Mouse (Mus musculus) left cerebral cortex, adult 18-20 months (tissue): Measurements from ENCODE around the gene Slc16a1. TPM values are rescaled to one million over a fixed set of nuclear protein-coding genes. Genes with fewer than 3 reads are reported as not detected.

Experiments
- DNase-seq, 2 experiments: peaks; one replicate each; pipeline ENCODE4 v3.0.0; 2021 to 2022; ENCODE audit warnings: low spot score in 2 of 2, mixed read lengths in 1 of 2
- long read RNA-seq, 2 experiments: library from polyadenylated mRNA; stranded (forward); transcript quantifications; one replicate each; pipeline ENCODE4 v2.0.0; 2021
- total RNA-seq, 2 experiments: library from RNA; stranded (reverse); gene quantifications; 2 replicates each; pipeline ENCODE4 v1.2.3; 2021

The Slc16a1 gene
- 10 to 100 TPM; 18.2 to 20.3 TPM for total RNA-seq
- long read RNA-seq, experiment 1, full-length matches to known transcripts = 25 of 28 reads
- long read RNA-seq, experiment 1, partial matches to known transcripts = 2 of 28 reads
- long read RNA-seq, experiment 1, other reads (novel, unspliced or antisense) = 1 of 28 reads
- long read RNA-seq, experiment 2, full-length matches to known transcripts = 24 of 25 reads
- long read RNA-seq, experiment 2, partial matches to known transcripts = 0 of 25 reads
- long read RNA-seq, experiment 2, other reads (novel, unspliced or antisense) = 1 of 25 reads

DNA sequence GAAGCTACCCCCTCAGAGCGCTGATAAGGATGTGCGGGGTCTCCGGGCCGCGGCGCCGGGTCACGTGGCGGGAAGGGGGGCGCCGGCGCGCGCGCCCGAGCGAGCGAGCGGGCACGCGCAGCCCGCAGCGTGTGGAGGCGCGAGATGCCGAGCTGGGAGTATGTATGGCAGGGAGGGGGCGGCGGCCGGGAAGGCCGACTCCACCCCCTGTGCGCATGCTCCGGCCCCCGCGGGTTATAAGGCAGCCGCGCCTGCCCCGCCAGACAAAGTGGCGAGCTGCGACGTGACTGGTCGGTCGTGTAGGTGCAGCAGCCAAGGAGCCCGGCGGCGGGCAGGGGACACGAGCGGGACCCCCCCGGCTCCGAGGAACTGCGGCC is at the start of gene Slc16a1:
Gene Slc16a1, plus strand, starts transcription at position 266 of the 377 bp plus-strand sequence.
- DNase-seq = peak; percentile 89 to 92

DNA sequence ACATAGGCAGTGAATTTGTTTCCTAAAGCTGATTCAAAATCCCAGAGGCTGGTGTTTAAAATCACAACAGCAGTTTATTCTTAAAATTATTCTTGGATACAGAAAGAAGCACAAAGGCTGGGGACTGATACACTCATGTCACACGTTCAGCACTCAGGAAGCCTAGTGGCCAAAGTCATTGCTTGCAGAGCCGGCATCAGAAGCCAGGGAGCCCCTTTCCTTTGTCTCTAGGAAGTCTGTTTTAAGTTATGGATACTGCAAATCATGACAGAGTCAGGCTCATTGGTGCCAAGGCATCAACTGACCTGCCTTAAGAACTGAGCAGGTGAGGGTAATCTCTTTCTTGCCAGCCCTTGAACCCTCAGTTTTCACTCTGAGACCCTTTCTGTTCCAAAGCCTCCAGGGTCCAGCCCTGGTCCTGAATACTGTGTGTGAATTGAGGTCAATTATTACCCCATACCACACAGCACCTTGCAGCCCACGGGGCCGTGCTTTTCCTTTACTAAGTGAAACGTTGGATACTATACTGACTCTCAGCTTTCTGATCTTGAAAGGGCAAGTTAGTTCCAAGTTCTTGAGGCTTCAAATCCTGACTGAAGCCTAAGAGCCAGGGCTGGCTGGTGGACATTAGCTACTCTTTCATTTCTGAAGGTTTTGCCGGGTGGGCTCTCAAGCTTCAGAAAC is 41.9 kb upstream of the Slc16a1 start:
- no peak for DNase-seq

DNA sequence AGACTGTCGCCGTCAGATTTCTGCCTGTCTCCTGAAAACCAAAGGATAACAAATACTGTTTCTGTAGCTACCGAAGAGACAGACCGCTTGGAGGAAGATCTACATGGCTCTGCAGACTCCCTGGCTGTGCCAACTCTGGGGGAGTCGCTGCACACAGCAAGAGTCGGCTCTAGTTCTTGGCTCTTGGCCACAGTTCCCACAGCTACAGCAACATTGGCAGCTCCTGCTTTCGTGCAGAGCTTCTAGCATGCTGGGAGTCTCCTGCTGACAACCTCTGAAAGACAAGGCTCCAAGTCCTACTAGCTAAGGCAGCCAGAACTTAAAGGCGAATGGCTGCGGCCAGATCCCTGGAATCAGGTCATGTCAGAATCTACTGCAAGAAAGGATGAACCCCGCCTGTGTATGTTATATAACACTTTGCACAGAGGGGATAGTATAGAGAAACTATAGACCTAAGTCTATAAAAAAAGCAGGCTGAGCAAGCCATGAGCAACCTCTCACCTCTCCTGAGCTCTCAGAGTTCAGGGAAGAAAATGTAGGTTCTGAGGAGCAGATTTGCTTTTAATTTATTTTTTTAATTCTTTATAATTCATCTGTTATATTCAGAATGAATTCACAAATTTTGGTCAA is 41.2 kb upstream of the Slc16a1 start:
- peak; percentile 89 to 93 for DNase-seq

DNA sequence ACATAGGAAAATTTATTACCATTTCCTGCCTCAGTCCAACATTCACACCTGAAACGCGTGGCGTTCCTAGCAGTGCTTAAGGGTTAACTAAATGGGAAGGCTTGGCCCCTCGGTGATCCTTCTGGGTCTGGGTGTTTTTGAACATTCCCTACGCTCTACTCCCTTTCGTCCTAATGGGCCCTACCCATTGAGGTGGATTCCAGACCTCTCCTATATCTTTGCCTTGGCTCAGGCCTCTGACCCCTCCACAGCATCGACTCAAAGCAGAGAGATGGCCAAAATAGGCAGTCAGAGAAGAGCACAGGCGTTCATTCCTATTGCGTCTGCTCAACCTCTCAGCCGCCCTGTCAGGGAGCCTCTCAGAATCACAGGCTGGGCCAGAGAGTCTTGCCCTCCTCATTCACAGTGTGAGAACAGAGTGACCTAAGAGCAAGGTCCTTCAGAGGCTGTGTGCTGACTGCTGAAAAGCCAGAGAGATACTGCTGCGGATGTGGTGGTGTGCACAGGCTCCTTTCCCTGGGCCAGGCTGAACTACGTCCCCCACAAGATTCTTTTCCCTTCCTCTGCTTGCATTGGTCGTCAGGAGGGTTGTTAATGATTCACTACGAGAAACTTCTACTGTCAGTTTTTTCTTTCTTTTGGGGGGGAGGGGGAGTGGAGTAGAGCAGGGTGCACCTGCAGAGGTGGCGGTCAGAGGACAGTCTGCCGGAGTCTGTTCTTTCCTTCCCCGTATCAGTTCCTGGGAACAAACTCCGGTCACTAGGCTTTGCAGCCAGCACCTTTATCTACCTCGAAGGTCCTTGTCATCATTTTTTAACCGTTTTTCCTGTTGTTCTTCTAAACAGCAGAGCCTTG is 38.9 kb upstream of the Slc16a1 start:
- DNase-seq = no peak

DNA sequence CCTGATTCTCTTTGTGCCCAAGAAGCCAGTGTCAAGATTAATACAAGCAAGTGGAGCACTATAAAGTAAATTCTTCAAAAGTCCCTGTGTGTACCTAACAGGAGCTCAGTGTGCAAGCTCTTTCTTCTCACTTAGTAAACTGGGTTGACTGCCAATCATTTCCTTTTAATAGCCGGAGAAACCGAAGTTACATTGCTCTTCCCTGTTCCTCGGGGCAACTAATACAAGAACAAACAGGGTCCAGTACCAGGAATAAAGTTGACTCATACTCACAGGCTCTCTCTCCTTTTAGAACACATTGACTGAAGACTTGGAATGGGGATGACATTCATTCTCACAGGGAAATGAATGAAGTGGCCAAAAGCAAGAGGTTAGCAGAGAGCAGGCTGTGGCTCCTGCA is 37.8 kb upstream of the Slc16a1 start:
- no peak for DNase-seq

DNA sequence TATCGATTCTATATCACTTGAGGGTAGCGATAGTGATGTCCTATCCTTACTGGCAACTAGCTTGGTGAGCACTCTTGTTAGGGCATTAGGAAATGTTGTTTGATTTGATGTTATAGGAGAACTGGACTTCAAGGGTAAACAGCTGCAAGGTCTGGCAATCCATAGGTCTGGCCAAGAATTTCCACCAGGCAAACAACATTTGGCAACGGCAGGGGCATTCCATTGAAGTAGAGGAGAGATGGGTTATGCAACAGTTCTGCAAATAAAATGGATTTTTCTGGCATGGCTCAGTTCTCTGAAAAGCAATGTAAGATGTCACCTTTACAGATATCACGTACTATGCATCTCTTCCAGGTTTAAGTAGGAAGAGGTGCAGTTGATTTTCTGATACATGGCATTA is 36.8 kb upstream of the Slc16a1 start:
- DNase-seq = no peak

DNA sequence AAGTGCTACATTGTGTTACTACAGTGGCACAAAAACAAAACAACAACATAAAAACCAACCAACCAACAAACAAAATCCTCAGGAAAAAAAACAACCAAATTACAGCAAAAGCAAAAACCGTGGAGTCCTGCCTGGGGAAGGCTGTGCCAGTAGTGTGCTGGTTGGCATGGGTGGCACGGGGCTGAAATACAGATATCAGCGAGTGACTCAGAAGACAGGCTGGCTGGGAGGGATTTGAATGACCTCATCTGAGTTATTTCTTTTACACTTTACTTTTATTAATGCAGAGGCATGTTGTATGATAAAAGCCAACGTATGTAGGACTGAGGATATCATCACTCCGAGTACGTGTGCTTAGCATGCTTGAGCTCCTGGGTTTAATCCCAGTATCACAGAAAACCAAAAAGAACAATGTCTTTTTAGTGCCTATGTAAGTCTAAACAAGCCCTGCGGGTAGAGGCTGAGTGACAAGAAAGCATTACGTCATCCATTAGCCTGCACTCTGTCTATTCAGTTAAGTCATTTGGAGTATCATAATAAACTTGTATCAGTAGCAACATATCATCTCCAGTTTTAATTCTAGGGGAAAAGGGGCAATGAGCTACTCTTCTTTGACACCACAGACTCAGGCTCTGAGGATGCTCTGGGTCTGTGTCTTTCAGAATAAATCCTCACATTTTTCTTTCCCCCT is 28.6 kb upstream of the Slc16a1 start:
- no peak for DNase-seq

DNA sequence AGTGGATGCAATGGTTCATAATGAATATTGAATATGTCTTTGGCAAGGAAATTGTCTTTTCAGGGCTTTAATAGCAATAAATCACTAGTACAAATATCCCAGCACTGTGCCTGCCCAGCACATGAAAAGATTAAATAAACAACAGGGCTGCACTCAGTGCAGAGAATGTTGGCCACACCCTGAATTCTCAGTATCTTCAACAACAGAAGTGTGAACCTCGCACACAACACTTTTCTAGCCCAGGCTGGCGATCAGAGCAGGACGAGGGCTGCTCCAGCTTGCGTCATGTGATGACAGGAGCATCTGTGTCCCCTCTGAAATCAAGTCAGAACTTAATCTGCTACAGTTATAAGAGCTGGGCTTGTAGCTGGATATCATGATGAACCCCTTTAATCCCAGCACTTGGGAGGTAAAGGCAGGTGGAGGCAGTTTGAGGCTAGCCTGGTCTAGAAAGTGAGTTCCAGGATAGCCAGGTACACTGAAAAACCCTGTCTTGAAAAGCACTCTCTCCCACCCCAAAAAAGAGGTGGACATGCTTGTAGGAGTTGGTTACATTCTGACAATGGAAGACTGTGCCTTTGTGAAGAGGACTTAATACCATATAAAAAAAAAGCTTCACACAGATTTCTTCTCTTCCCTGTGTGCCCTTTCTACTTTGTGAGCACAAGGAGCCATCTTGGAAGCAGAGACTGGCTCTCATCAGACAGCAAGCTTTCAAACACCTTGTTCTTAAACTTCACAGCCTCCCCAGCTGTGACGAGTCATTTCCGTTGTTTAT is 27.8 kb upstream of the Slc16a1 start:
- no peak for DNase-seq

DNA sequence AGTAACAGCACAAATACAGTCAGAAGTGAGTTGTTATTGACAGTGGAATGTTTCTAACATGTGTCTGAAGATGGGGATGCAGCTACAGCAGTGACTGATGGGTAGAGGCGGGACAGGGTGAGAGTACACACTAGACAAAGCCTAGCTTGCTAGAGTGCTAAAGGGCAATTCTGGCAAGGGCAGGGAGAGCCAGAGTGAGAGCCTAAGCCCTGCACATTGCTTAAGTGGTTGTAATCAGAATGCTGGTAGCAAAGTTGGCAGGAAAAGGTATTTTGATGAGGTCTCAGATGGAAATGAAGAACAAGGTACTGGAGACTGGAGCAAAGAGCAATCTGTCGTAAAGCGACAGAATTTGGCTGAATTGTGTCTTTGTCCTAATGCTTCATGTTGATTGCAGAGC is 26.5 kb upstream of the Slc16a1 start:
- DNase-seq = no peak

DNA sequence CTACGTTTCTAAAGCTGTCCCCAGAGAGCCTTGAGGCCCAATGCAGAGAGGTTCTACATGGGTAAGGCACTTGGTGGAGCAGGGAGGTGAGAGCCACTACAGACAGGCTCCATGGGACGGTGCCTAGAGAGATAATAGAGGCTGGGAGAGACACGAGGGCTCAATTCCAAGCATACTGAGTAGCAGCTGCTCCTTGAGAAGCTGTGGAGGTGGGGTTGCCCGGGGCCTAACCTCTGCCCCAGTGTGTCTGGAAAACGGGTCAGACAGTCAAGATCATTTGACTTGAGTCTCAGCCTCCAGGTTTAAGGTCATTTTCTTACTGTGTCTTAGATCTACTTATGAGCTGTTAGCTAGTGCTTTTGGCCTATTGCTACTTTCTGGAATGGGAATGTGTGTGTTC is 25.4 kb upstream of the Slc16a1 start:
- DNase-seq = no peak

DNA sequence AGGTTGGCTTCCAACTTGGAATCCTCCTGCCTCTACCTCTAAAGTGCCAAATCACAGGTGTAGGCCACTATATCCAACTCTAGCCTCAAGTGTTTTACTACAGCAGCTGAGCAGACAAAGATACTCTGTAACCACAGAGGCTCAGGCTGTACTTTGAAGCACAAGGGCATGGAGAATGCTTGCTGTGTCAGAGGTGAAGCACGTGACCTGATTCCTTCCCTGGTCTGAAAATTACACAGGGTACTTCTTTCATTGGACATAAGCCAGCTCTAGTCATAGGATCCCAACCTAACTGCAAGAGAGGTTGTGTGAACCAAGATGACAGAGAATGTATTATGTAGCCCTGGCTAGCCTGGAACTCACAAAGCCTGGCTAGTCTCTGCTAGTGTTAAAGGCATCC is 24.4 kb upstream of the Slc16a1 start:
- DNase-seq = no peak

DNA sequence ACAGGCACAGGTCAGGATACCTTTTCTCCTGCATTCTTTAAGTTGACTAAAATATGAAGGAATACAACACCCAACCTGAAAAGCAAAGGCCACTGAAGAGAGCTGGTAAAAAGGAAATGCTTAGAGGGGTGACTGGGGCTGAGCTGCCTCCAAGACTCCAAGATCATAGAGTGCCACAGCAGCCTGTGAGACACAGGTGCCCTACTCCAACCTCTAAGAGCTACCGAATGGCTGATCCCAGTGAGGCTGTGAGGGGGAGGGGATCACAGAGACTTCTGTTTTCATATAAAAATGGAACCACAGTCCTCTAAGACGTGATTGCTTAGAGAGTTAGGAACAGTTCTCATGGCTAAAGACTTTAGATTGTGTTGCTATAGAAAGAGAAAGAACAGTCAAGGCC is 23.3 kb upstream of the Slc16a1 start:
- DNase-seq = no peak

DNA sequence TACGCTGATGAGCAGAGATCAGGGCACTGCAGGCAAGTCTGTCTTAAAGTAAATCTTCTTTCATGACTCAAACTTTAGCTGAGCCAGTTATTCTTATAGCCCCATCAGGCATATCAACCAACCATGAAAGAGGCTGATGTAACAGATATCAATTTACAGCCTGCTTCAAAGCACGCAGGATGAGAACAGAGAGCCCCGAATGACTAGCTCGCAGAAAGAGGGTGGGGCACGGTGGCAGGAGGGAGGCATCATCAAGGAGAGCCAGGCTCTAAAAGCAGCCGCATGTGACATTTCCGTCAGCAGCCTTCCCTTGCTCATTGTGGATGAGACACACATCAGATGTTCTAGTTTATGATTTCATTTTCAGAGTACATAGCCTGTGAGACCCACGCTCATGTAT is 22.3 kb upstream of the Slc16a1 start:
- DNase-seq = peak; percentile 35 to 42

DNA sequence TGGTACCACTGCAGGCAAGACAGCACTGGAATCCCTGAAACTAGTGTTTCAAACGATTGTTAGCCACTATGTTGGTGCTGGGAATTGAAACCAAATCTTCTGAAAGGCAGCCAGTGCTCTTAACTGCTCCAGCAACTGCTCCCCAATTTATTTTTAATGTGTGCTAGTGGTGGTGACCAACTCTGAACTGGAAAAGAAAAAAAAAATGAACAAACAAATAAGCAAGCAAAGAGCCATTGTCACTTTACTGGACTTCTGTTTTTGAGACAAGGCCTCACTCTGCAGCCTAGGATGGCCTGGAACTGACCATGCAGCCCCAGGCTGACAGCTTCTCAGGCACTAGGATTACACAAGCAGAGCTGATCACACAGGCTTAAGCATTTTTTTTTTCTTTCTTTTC is 16.6 kb upstream of the Slc16a1 start:
- no peak for DNase-seq

DNA sequence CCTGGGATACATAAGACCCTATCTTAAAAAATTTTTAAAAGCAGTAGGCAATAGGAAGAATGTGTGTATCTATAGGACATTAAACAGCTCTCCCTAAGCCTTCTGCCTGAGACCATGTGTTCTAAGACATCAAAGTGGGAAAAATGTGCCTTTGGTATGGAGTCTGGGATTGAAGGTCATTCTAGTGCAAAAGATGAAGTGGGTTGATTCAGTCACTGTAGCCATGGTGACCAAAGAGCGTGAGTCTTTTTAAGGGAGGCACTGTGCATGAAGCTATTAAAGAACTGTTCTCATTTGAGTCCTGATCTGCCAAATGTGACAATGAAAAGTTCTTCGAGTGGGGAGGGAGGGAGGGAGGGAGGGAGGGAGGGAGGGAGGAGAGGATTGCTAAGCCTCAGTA is 8.7 kb upstream of the Slc16a1 start:
- DNase-seq = no peak

DNA sequence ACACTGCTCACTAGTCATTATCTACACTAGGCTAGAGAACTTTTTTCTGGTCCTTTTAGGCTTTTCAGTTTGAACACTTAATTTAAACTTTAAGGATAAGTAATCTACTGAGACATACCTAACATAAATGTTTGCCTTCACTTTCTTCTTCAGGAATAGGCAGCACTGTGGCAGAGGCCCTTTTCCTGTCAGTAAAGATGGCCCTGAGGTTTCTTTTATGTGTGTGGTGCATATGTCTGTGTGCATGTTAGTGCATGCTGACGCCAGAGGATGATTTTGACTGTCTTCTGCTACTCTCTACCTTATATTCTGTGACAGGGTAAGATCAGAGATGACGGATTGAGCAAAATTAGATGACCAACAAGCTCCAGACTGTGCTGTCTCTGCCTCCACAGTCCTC is 7.5 kb upstream of the Slc16a1 start:
- DNase-seq = no peak

DNA sequence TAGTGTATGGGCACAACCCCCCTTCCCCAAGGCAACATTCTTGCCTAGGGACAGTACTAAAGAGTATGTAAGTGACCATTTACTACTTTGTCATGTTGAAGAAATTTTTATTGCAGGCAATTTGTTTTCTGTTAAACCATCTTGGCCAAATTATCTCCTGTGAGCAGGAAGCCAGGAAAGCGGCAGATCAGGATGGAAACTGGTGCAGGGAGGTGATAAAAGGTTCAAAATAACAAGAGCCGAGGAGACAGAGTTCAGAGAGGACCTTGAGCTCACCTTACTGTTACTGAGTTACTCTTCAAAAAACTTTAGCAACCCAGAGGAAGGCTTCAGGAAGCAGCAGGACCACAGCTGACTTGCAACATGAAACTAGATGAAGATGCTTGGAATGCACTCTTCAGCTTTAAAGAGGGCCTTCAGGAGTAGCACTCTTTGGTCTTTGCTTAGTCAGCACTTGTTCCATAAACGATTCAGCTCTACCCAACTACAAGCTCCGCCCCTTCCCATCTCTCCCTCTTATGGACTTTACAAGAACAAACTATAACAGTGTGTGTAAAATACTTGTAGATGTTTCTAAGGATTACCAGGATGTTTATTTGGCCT is 5.8 kb upstream of the Slc16a1 start:
- DNase-seq = no peak

DNA sequence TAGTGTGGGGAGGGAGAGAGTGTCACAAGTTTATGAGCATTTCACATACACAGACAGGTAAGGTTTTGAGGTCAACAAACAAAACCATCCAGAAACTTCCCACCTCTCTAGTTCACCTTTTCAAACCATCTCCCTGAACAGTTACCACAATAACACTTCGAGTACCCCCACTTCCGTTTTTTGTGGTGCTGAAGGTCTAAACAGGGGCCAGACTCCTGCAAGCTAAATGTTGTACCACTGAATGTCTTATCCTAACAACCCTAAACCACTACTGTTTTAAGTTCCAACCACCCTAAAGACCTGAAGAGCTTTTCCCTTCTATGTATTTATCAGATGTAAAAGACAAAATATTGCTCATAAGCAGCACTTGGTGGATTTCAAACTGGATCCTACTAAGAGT is 2.0 kb upstream of the Slc16a1 start:
- DNase-seq = no peak

DNA sequence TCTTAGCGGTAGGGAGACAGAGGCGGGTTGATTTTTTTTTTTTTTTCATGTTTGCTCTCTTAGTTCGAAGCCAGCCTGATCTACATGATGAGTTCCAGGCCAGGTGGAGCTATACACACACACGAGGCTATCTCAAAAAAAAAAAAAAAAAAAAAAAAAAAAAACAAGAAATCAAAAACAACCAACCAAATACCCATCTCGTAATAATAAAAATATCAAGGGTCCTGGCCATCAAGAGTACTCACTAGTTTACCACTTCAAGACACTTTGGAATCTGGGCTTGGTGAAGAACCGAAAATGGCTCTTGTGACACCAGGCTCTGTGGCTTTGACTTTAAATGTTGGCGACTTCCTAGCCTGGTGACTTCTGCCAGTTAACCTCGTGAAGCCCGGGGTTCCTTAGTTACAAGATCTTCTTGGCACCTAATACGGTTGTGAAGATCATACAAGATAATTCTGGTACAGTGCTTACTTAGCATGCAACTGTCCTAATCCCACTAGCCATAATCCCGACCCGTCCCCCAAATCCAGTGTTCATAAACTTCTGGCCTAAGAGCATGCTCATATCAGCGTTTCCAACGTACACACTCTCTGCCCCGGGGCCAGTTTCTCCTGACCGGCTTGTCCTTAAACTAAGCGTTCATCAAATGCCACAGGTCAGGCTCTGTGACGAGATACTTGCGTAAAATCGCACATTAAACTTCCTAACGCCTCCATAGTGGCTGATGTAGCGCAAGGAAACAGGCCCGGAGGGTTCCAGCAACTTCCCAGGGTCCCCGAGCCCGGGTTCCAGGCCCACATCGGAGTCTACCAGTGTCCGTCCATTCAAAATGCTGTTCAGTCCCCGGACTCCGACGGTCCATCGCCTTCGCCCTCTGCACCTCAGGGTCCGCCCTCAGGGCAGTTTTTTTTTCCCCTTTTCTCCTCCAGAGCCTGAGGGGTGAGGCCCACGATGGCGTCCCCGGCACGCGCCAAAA is 753 bp upstream of the Slc16a1 start:
- DNase-seq = peak; percentile 36
